Mouse (Mus musculus) gastrocnemius, postnatal 25 days (tissue): Measurements from ENCODE around the gene S1pr3. TPM values are rescaled to one million over a fixed set of nuclear protein-coding genes. Genes with fewer than 3 reads are reported as not detected.

Experiments
- DNase-seq: peaks from one replicate; pipeline ENCODE4 v3.0.0; 2022
- total RNA-seq, 2 experiments: library from RNA; stranded (reverse); gene quantifications; 1 replicate in 1 of 2; 2 replicates in 1 of 2; pipeline ENCODE4 v1.2.3; 2021

S1pr3 gene
- total RNA-seq, 2 experiments from 2014 or later, result 4.1 to 4.9 TPM

DNA sequence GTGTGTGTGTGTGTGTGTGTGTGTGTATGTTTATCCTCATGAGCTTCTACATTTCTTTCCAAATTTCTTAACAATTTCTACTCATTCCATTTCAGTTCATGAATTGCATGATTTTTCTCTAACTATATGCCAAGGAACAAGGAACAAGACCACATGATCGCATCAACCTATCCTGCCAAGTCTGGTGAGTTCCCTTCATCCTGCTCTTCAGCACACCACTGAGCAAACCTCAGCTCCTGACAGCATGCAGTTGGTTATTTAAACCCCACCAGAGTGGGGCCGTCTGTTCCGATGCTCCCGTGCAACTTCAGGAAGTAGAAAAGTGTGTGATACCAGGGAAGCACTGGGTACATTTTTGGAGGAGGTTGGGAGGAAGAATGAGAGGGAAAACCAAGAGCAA, 38.1 kb downstream of the S1pr3 start:
- no peak for DNase-seq

GRCm38 (mm10) chr13:51456190-51456878, 47.9 kb downstream of the S1pr3 start:
- no peak for DNase-seq

DNA sequence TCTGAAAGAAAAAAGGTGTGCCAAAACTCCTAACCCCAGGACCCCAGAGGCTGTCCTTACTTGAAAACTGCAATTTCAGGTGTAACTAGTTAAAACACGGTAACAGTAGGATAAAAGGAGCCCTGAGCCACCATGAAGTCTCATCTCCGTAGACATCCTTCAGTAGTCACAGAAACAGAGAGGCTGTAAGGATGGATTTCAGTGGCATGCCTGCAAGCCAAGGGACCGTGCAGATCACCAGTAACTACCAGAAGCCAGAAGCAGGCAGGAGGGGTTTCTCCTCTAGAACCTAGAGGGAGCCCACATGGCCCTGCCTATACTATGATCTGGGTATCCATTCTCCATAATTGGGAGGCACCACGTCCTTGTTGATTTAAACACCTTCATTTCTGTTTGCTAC, 55.9 kb downstream of the S1pr3 start:
- DNase-seq, result no peak

DNA sequence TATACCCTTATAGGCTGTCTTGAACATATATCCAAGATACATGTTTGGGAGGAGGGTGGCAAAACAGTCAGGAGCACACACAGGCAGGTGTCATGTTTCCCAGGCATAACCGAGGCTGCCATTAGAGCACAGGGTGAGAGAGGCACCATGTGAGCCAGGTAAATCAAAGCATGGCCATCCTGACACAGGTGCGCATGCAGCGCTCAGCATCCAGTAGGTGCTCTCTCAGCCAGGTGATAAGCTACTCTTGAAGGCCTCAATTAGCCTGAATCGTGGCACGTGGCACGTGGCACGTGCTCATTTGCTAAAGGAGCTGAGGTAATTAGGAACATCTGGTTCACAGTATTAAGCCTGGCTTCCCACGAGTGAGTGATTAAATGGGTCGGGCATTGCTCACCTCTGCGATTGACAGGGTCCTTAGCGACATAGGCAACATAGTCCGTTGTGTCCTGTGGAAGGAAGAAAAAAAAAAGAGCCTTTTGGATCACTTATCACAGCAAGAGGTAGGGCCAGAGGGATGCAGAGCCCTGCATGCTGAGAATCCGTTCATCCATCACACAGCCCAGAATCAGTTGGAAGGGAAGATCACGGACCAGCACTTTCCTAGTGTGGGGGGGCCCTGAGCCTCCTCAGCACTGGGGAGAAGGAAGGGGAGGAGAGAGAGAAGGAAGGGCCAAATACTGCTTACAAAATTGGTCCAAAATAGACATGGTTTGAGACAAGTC, 57.8 kb downstream of the S1pr3 start:
- no peak for DNase-seq

DNA sequence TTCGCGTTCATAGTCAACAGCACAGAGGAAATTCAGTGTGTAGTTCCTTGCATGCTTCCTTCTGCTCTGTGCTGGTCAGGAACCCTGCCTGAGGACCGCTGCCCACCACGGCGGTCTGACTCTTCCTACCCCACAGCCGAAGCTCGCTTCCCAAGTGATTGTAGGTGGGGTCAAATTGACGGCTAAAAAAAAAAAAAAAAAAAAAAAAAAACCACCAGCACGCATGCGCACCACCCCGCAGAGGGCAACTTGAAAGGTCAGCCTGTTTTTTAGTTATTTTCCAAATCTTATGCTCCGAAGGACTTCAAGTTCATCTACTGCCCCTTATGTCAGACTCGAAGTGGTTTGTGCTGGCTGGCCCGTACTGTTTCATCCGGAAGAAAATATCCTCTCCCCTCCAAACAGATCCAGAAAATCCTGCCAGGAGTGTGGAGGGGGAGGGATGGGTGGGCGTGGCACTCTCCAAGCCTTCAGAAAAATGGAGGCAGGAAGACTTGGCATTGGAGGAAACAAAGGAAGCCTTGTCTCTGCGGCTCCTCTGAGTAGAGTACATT, 60.3 kb downstream of the S1pr3 start:
- no peak for DNase-seq

Other genes starting within 250 kb of the S1pr3 start
- not detected for gene Nxnl2, start 237.6 kb upstream of the S1pr3 start, total RNA-seq
- 1 to 10 TPM in 1 of 2 experiments, under 1 TPM in 1; 0.90 to 1.2 TPM for gene Shc3, start 160.8 kb downstream of the S1pr3 start, total RNA-seq
- gene Cks2, start 236.6 kb downstream of the S1pr3 start, total RNA-seq, result 1 to 10 TPM in 1 of 2 experiments, not detected in 1; 1.8 TPM
- gene Secisbp2, start 243.1 kb downstream of the S1pr3 start, total RNA-seq, result 10 to 100 TPM in 1 of 2 experiments, 1 to 10 TPM in 1; 8.7 to 11.4 TPM